Comparison of ENCODE assay signal across 9 mouse cellular contexts in the genomic region with DNA sequence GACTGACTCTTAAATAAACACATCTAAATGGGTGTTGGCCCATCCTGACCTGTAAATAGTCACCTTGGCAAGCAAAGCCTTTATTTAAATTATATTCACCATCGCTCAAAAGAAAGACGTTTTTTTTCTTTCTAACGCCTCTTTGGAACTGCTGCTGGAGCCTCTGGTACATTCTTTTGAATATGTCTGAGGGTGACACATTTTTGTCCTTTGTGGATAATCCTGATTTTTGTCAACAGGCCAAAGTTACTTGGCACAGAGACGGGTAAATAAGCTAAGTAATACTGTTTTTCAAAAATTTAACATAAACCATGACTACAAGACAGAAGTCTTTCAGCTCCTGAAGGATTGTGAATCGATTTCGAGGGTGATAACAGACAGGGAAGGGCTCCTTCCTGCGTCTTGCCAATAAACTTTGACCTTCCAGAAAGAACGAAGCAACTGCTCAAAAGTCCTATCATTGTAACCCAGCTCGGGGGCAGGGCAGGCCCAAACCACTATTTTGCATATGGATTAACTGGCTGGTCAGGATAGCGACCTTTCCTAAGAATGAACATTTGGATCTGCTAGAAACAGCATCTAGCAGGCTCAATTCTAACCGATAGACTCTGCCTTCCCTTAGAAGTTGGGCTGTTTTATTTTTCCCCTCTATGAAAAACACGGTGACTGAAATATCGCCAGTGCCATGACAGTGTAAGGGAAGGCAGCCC. TPM values are rescaled to one million over a fixed set of nuclear protein-coding genes. Genes with fewer than 3 reads are reported as not detected.
DNase-seq lines count a peak whose midpoint lies in the region; ATAC-seq and TF ChIP-seq lines count a peak whose summit lies in the region.
"Had no signal": no experiment of that assay in that cellular context is flagged by ENCODE, and none has a peak within 500 bp of the region (broad histone marks: within the 10 kb centered on the region; RNA-seq: fewer than 3 reads in every experiment).

No protein-coding gene starts in this region.

- H3K9ac ChIP-seq in midbrain, embryonic 13.5 days (replicated peaks): no peak overlapping the region

- H3K4me2 ChIP-seq in midbrain, embryonic 13.5 days (replicated peaks): no peak overlapping the region
- H3K4me2 ChIP-seq: heart, embryonic 11.5 days had no signal

- peak; percentile 11 for DNase-seq in adrenal gland, postnatal 14 days
- DNase-seq in adrenal gland, postnatal 10 days: no peak
- no peak for DNase-seq in layer of hippocampus, adult 2 months (ENCODE audit: low spot score in 2 of 2)
- DNase-seq in layer of hippocampus, postnatal 25 days (ENCODE audit: extremely low spot score in 1 of 2, low spot score in 1 of 2): no peak
- DNase-seq in adipocyte (ENCODE audit: low spot score): peak; percentile 72
- DNase-seq in gastrocnemius, adult 18-20 months (ENCODE audit: low spot score): no peak
- no peak for DNase-seq in gastrocnemius, adult 8-10 months (ENCODE audit: low spot score in 2 of 2)

- no peak for ATAC-seq in midbrain, embryonic 13.5 days

- H3K4me1 ChIP-seq in midbrain, embryonic 13.5 days (replicated peaks): peaks cover 37% of the 10 kb centered on the region

- H3K36me3 ChIP-seq in midbrain, embryonic 13.5 days: no peaks in the 10 kb centered on the region

- peak overlapping the region; percentile 93 for H3K27ac ChIP-seq in layer of hippocampus, adult 2 months
- peak overlapping the region; percentile 25; the same call in 1 of the 2 replicates for H3K27ac ChIP-seq in midbrain, embryonic 13.5 days

- 26% methylated on average over 13 of the region's 13 CpGs for WGBS in midbrain, embryonic 13.5 days

- peaks cover 18% of the 10 kb centered on the region for H3K27me3 ChIP-seq in midbrain, embryonic 13.5 days

- TF ChIP-seq CTCF in layer of hippocampus, adult 2 months (conservative IDR thresholded peaks at IDR 0.05): no peak

- H3K4me3 ChIP-seq in layer of hippocampus, adult 2 months: no peak overlapping the region
- H3K4me3 ChIP-seq in midbrain, embryonic 13.5 days (replicated peaks): no peak overlapping the region

- no peaks in the 10 kb centered on the region for H3K9me3 ChIP-seq in midbrain, embryonic 13.5 days

RNA-seq across cellular contexts. Expression of a gene that starts 3.4 kb away (rescaled TPM):
- total RNA-seq in adrenal gland, postnatal 14 days (2021): 61.7 and 65.3 TPM in 2 replicates
- total RNA-seq in adrenal gland, postnatal 10 days (2021): 10 to 100 TPM; 68.2 to 70.3 TPM
- 10 to 100 TPM; 55.5 to 60.9 TPM for total RNA-seq in layer of hippocampus, adult 2 months (2021)
- 10 to 100 TPM; 50.7 to 52.8 TPM for total RNA-seq in layer of hippocampus, postnatal 25 days (2021)
- polyA plus RNA-seq in midbrain, embryonic 13.5 days (2015; fragmentation: Nextera tagmentation; extraction: Ambion mirVana): 16.2 and 16.4 TPM in 2 replicates
- 10 to 100 TPM; 24.3 to 32.4 TPM for total RNA-seq in gastrocnemius, adult 18-20 months (2021)
- 10 to 100 TPM; 23.3 to 30.3 (median 28.4) TPM for total RNA-seq in gastrocnemius, adult 8-10 months (2022)

RNA-seq across cellular contexts. Expression of a gene that starts 54.5 kb away (rescaled TPM):
- total RNA-seq in adrenal gland, postnatal 14 days (2021): not detected in 2 replicates
- not detected for total RNA-seq in adrenal gland, postnatal 10 days (2021)
- not detected for total RNA-seq in layer of hippocampus, adult 2 months (2021)
- not detected for total RNA-seq in layer of hippocampus, postnatal 25 days (2021)
- polyA plus RNA-seq in midbrain, embryonic 13.5 days (2015; fragmentation: Nextera tagmentation; extraction: Ambion mirVana): not detected in 2 replicates
- not detected for total RNA-seq in gastrocnemius, adult 18-20 months (2021)
- not detected for total RNA-seq in gastrocnemius, adult 8-10 months (2022)

Comparison
In these comparisons a context has a peak if more than half of its experiments do, and no peak if none do; other contexts are left out.
1. DNase-seq: peak in adrenal gland, postnatal 14 days (single experiment) and adipocyte (single experiment); none in adrenal gland, postnatal 10 days (single experiment), layer of hippocampus, adult 2 months (0 of 2), layer of hippocampus, postnatal 25 days (0 of 2), gastrocnemius, adult 18-20 months (single experiment) and gastrocnemius, adult 8-10 months (0 of 2).